Mouse (Mus musculus) heart, embryonic 11.5 days (tissue): ENCODE results near the gene AF067061. TPM values are rescaled to one million over a fixed set of nuclear protein-coding genes. Genes with fewer than 3 reads are reported as not detected.
"Not testable (repeated sequence)": the region's sequence is repeated elsewhere in the genome, so short reads cannot be mapped to it uniquely, and the experiment has no call there.

Experiments used
- ATAC-seq: fragments of 200-750 bp; cut with Nextera tagmentation; replicated peaks from 2 replicates; pipeline ENCODE4 v1.8.0; 2017; ENCODE audit warnings: moderate library complexity; ENCODE audit not compliant: insufficient number of reproducible peaks, low FRiP score, low TSS enrichment
- H3K27ac ChIP-seq: fragments of 300-500 bp; sonication (generic); 2 replicates; pipeline ENCODE4 v1.5.1; 2014; ENCODE audit warnings: mild to moderate bottlenecking, low read depth, low read length
- H3K27me3 ChIP-seq: fragments of 300-500 bp; sonication (generic); 2 replicates; pipeline ENCODE4 v1.6.1; 2014; ENCODE audit warnings: mild to moderate bottlenecking, low read length, mixed read lengths; ENCODE audit not compliant: control insufficient read depth, insufficient read depth
- H3K36me3 ChIP-seq: fragments of 300-500 bp; sonication (generic); 2 replicates; pipeline ENCODE4 v1.6.1; 2014; ENCODE audit warnings: mild to moderate bottlenecking, low read length, moderate library complexity, mixed read lengths; ENCODE audit not compliant: control insufficient read depth, insufficient read depth
- H3K4me1 ChIP-seq: fragments of 300-500 bp; sonication (generic); 2 replicates; pipeline ENCODE4 v1.6.1; 2014; ENCODE audit warnings: low read length; ENCODE audit not compliant: control insufficient read depth, insufficient read depth
- H3K4me2 ChIP-seq: fragments of 300-500 bp; sonication (generic); 2 replicates; pipeline ENCODE4 v1.6.1; 2014; ENCODE audit warnings: mild to moderate bottlenecking, moderate library complexity
- H3K4me3 ChIP-seq: fragments of 300-500 bp; sonication (generic); 2 replicates; pipeline ENCODE4 v1.5.1; 2014; ENCODE audit warnings: low read depth, low read length
- H3K9ac ChIP-seq: fragments of 300-500 bp; sonication (generic); 2 replicates; pipeline ENCODE4 v1.6.1; 2014; ENCODE audit warnings: mild to moderate bottlenecking, low read depth, low read length, moderate library complexity
- H3K9me3 ChIP-seq: fragments of 300-500 bp; sonication (generic); replicated peaks from 2 replicates; pipeline ENCODE4 v1.6.1; 2016; ENCODE audit warnings: low read length; ENCODE audit not compliant: control insufficient read depth
- WGBS: fragments of 180-500 bp; shearing (Covaris S2); extraction: QIAGEN DNeasy Blood & Tissue Kit; methylation state at CpG from one replicate; pipeline ENCODE4 v1.1.7; 2014; ENCODE audit not compliant: insufficient replicate concordance; 5-methylcytosine and 5-hydroxymethylcytosine counted together
- polyA plus RNA-seq: library from polyadenylated mRNA; unstranded; fragments of >200 nt; fragmentation: Nextera tagmentation; extraction: Ambion mirVana; gene quantifications from 2 replicates; pipeline ENCODE4 v1.2.1, GENCODE M21; 2014

Gene AF067061
- not detected in 2 replicates for polyA plus RNA-seq

DNA sequence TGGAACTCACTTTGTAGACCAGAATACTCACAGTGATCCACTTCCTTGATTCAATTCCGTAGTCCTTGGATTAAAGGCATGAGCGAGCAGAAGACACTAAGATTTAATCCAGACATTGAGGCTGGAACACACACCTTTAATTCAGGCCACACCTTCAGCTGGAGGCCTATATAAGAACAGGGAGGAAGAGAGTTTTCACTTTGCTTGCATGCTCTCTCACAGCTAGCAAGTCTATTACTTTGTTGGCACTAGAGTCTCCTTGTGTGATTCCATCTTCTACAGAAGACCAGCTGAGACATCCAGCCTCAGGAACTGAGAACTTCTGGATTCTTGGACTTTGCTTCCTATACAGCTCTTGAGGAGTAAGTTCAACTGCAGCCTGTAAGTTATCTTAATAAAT, at the start of gene AF067061:
TSS of gene AF067061 (plus strand) at position 245 of the 400 bp plus-strand sequence.
- 77% methylated on average over 2 of the region's 2 CpGs for WGBS
- not testable (repeated sequence) for H3K4me2 ChIP-seq, ATAC-seq, H3K4me1 ChIP-seq, H3K9ac ChIP-seq, H3K4me3 ChIP-seq, H3K9me3 ChIP-seq, H3K27ac ChIP-seq, H3K27me3 ChIP-seq, H3K36me3 ChIP-seq

DNA sequence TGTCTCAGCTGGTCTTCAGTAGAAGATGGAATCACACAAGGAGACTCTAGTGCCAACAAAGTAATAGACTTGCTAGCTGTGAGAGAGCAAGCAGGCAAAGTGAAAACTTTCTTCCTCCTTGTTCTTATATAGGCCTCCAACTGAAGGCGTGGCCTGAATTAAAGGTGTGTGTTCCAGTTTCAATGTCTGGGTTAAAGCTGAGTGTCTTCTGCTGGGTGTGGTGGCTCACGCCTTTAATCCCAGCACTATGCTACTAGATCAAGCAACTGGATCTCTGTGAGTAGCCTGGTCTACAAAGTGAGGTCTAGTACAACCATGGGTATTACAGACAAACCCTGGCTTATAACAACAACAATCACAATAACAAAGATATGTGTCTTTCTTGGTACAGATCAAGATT, 47.1 kb upstream of the AF067061 start, which contains the start of gene Gm21762:
TSS of gene Gm21762 (minus strand) at position 101 of the 400 bp plus-strand sequence.
- not testable (repeated sequence) for H3K4me3 ChIP-seq, H3K9me3 ChIP-seq, H3K27me3 ChIP-seq, H3K9ac ChIP-seq, ATAC-seq, H3K36me3 ChIP-seq, H3K4me1 ChIP-seq, H3K4me2 ChIP-seq, H3K27ac ChIP-seq
- no CpG with 5 or more reads among the region's 2 CpGs for WGBS

DNA sequence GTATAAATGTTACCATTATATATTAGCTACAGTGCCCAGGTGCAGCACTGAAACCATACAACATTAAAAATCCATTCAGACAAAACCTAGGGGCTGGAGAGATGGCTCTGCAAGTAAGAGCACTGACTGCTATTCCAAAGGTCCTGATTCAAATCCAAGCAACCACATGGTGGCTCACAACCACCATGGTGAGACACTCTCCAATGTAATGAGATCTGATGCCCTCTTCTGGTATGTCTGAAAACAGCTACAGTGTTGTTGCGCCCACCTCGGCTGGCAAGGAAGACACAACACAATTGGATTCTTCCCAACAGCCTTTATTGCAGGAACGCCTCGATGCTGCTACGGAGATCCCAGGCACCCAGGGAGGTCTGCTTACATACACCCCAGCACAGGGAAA, 42.0 kb upstream of the AF067061 start:
- not testable (repeated sequence) for H3K9me3 ChIP-seq, ATAC-seq, H3K27ac ChIP-seq, H3K4me1 ChIP-seq, H3K4me2 ChIP-seq, H3K4me3 ChIP-seq, H3K36me3 ChIP-seq, H3K27me3 ChIP-seq, H3K9ac ChIP-seq
- 75% methylated on average over 5 of the region's 5 CpGs for WGBS

DNA sequence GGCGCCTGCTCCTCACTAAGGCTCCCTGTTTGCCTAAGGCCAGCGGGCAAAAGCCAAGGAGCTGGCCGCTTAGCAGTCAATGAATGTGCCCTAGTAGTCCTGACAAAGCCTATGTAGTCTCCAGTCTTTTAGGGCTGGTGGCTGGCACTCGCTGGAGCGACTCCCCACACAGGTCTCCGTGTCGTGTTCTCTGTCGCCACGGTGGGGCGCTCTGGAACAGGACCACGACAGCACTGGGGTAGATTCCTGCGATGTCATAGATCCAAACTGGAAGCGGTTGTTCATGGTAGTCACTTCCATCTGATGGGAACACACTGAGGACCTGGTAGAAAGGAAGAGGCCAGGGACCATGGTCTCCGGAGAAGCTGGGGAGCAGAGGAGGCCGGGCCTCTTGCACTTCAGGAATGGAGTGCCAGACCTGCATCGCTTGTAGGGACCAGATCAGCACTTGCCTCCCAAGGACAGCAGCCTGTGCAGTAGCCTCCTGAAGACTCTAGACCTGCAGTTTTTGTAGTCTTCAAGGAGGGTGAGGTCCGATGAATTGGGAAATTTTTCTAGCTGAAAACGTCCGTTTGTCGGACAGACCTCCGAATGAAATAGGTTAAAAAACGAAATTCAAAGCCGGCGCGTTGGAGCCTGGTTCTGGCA, 39.8 kb upstream of the AF067061 start:
- not testable (repeated sequence) for H3K4me3 ChIP-seq, H3K9me3 ChIP-seq, ATAC-seq, H3K27ac ChIP-seq, H3K9ac ChIP-seq, H3K4me2 ChIP-seq, H3K36me3 ChIP-seq, H3K4me1 ChIP-seq, H3K27me3 ChIP-seq
- 87% methylated on average over 16 of the region's 25 CpGs for WGBS

DNA sequence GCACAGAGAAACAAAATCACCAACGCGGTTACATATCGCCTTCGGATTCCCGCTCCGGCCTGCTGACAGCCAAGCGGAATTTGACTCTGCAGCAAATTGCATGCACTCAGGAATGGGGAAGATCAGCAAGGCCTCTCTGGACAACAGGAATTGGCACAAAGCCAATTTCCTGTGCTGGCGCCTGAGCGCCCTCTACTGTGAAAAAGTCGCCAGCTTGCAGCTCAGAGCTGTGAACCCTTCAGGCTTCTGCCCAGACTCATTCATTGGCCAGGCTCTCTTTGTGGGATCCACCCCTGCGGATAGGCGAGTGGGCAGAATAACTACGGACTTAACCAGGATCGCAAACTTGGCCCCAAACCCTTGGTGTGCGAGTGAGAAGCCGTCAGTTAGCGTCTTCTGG, 31.1 kb upstream of the AF067061 start:
- not testable (repeated sequence) for H3K36me3 ChIP-seq, H3K9ac ChIP-seq, H3K27ac ChIP-seq, H3K4me1 ChIP-seq, H3K4me3 ChIP-seq, H3K9me3 ChIP-seq, ATAC-seq, H3K4me2 ChIP-seq, H3K27me3 ChIP-seq
- WGBS: 90% methylated on average over 16 of the region's 17 CpGs

DNA sequence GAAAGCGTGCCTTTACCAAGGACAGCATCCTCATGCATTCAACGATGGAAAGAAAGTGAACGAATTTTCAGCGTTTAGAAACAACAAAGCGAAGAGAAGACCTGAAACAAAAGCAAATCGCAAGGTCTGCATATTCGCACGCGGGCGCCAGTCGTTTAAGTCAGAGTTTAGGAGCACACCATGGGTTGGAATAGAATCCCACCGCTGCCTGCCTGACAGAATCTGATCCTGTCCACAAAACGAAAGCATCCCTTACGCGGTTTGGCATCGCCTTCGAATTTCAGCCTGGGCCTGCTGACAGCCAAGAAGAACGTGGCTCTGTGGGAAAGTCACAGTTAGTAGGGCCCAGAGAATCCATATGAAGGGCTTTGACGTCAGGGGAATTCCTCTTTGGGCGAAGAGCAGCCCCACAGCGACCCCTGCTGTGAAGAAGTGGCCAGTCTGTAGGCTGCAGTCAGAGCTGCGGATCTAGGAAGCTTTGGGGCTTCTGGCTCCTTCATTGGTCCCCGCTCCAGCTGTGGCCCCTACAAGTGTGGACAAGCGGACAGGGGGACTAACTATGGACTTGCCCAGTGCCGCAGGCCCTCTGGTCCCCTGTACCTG, 30.4 kb upstream of the AF067061 start:
- not testable (repeated sequence) for H3K4me3 ChIP-seq, H3K4me1 ChIP-seq, H3K36me3 ChIP-seq, H3K27me3 ChIP-seq, H3K9ac ChIP-seq, H3K27ac ChIP-seq, H3K4me2 ChIP-seq, ATAC-seq, H3K9me3 ChIP-seq
- WGBS: 73% methylated on average over 12 of the region's 25 CpGs

DNA sequence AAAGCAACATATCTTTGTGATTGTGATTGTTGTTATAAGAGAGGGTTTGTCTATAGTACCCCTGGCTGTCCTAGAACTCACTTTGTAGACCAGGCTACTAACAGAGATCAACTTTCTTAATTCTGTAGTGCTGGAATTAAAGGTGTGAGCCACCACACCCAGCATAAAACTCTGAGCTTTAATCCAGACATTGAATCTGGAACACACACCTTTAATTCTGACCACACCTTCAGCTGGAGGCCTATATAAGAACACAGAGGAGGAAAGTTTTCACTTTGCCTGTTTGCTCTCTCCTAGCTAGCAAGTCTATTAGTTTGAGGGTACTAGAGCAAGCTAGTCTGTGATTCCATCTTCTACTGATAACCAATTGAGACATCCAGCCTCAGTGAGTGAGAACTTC, 24.1 kb upstream of the AF067061 start, which contains the start of gene Gm21731:
TSS of gene Gm21731 (plus strand) at position 301 of the 400 bp plus-strand sequence.
- not testable (repeated sequence) for H3K27ac ChIP-seq, H3K36me3 ChIP-seq, H3K4me2 ChIP-seq, H3K9ac ChIP-seq, ATAC-seq, H3K4me3 ChIP-seq, H3K4me1 ChIP-seq, H3K27me3 ChIP-seq, H3K9me3 ChIP-seq

DNA sequence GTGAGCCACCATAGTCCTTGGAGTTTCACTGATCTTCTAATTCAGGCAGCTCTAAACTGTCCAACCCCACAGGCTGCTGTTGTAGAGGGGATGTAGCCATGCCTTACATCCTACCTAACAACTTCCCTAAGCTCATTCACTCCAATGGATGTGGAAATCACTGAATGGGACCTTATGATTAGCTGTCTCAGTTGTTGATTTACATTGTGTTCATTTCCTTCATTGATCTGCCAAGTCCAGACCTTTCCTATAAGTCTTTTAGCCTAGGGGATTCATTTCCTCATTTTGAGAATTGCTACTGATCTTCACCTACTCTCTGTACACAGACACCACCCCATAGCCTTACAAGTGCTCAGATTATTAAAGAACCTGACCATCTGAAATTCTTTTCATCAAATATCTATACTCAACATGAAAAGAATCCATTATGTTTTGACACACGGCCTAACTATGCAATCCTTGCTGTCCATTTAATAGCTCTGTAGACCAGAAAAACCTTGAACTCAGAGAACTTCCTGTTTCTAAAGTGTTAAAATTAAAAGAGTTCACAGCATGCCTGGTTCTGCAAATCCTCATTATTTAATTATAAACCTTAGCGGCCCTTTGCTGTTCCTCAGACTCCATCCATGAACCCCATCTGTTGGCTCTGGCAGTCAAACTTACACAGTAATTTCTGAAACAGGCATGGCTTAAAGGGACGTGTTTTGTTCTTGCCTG, 11.5 kb upstream of the AF067061 start:
- H3K9ac ChIP-seq, H3K4me3 ChIP-seq, H3K9me3 ChIP-seq, H3K27me3 ChIP-seq, H3K4me2 ChIP-seq, H3K36me3 ChIP-seq, H3K27ac ChIP-seq, ATAC-seq, H3K4me1 ChIP-seq: not testable (repeated sequence)
- WGBS: 78% methylated on average over 2 of the region's 3 CpGs
